Mouse (Mus musculus) midbrain, embryonic 12.5 days (tissue): ENCODE data around the gene Fahd1. TPM values are rescaled to one million over a fixed set of nuclear protein-coding genes. Genes with fewer than 3 reads are reported as not detected.

Experiments used
- polyA plus RNA-seq: library from polyadenylated mRNA; unstranded; fragments of >200 nt; fragmentation: Nextera tagmentation; extraction: Ambion mirVana; gene quantifications from 2 replicates; pipeline ENCODE4 v1.2.1, GENCODE M21; 2016

Gene Fahd1
- polyA plus RNA-seq, 1 experiment from 2014 or later: 20.5 TPM

Other genes with a start within 250 kb of the Fahd1 start
- gene Tsc2, start 217.7 kb downstream of the Fahd1 start, polyA plus RNA-seq: 82.2 and 89.6 TPM in 2 replicates
- gene Nthl1, start 217.7 kb downstream of the Fahd1 start, polyA plus RNA-seq: 14.3 and 14.9 TPM in 2 replicates
- gene Slc9a3r2, start 200.0 kb downstream of the Fahd1 start, polyA plus RNA-seq: 26.4 and 33.8 TPM in 2 replicates
- gene Npw, start 191.9 kb downstream of the Fahd1 start, polyA plus RNA-seq: not detected in 2 replicates
- gene Zfp598, start 180.7 kb downstream of the Fahd1 start, polyA plus RNA-seq: 23.5 and 25.0 TPM in 2 replicates
- 27.6 and 31.7 TPM in 2 replicates for gene Syngr3, start 160.4 kb downstream of the Fahd1 start, polyA plus RNA-seq
- 43.9 and 48.4 TPM in 2 replicates for gene Gfer, start 154.2 kb downstream of the Fahd1 start, polyA plus RNA-seq
- 1.7 and 2.2 TPM in 2 replicates for gene Noxo1, start 154.1 kb downstream of the Fahd1 start, polyA plus RNA-seq
- gene Tbl3, start 142.7 kb downstream of the Fahd1 start, polyA plus RNA-seq: 86.8 and 97.6 TPM in 2 replicates
- 0.24 TPM in 1 of 2 replicates, not detected in the other for gene Rnf151, start 132.3 kb downstream of the Fahd1 start, polyA plus RNA-seq
- 892 and 929 TPM in 2 replicates for gene Rps2, start 132.2 kb downstream of the Fahd1 start, polyA plus RNA-seq
- gene Ndufb10, start 125.9 kb downstream of the Fahd1 start, polyA plus RNA-seq: 201 and 205 TPM in 2 replicates
- not detected in 2 replicates for gene Rpl3l, start 122.5 kb downstream of the Fahd1 start, polyA plus RNA-seq
- gene Msrb1, start 113.7 kb downstream of the Fahd1 start, polyA plus RNA-seq: 18.4 and 20.8 TPM in 2 replicates
- 0.41 and 0.63 TPM in 2 replicates for gene Hs3st6, start 97.4 kb downstream of the Fahd1 start, polyA plus RNA-seq
- gene Meiob, start 46.1 kb downstream of the Fahd1 start, polyA plus RNA-seq: not detected in 2 replicates
- 29.4 and 31.2 TPM in 2 replicates for gene Hagh, start 10.2 kb downstream of the Fahd1 start, polyA plus RNA-seq
- gene Igfals, start 15.6 kb upstream of the Fahd1 start, polyA plus RNA-seq: 0.17 and 0.27 TPM in 2 replicates
- 64.0 and 70.3 TPM in 2 replicates for gene Nubp2, start 36.0 kb upstream of the Fahd1 start, polyA plus RNA-seq
- 52.8 and 52.9 TPM in 2 replicates for gene Spsb3, start 36.3 kb upstream of the Fahd1 start, polyA plus RNA-seq
- 42.6 and 43.6 TPM in 2 replicates for gene Eme2, start 44.7 kb upstream of the Fahd1 start, polyA plus RNA-seq
- gene Mrps34, start 44.8 kb upstream of the Fahd1 start, polyA plus RNA-seq: 88.0 and 89.8 TPM in 2 replicates
- gene Nme3, start 46.1 kb upstream of the Fahd1 start, polyA plus RNA-seq: 43.2 and 54.2 TPM in 2 replicates
- 78.7 and 80.0 TPM in 2 replicates for gene Mapk8ip3, start 86.6 kb upstream of the Fahd1 start, polyA plus RNA-seq
- gene Jpt2, start 110.3 kb upstream of the Fahd1 start, polyA plus RNA-seq: 279 and 292 TPM in 2 replicates
- gene Cramp1l, start 165.4 kb upstream of the Fahd1 start, polyA plus RNA-seq: 12.8 and 15.0 TPM in 2 replicates
- gene Ift140, start 165.7 kb upstream of the Fahd1 start, polyA plus RNA-seq: 28.4 and 28.6 TPM in 2 replicates
- gene Tmem204, start 233.2 kb upstream of the Fahd1 start, polyA plus RNA-seq: 10.1 and 10.4 TPM in 2 replicates